Mouse (Mus musculus): Measurements from ENCODE around the gene Rnf169. TPM values are rescaled to one million over a fixed set of nuclear protein-coding genes. Genes with fewer than 3 reads are reported as not detected.
A peak's percentile ranks its signal among the peaks of the same experiment; 100 is the strongest.

Rnf169 gene
- polyA plus RNA-seq, 1 experiment from 2014 or later: 2.8 TPM

- DNase-seq (no peak), ATAC-seq (no peak)
- TF ChIP-seq EP300 (IDR thresholded peaks at IDR 0.05; ENCODE audit: low read depth) (no peak), CTCF (IDR thresholded peaks at IDR 0.05; ENCODE audit: low read depth) (no peak)
- Histone ChIP-seq H3K9ac (replicated peaks) (no peak overlapping the region), H3K4me1 (ENCODE audit: insufficient read depth) (peaks cover 59% of the 10 kb centered on the region), H3K27me3 (ENCODE audit: insufficient read depth, low read length) (no peaks in the 10 kb centered on the region), H3K36me3 (replicated peaks; ENCODE audit: insufficient read depth, low read length) (no peaks in the 10 kb centered on the region), H3K9me3 (ENCODE audit: low read length) (no peaks in the 10 kb centered on the region), H3K4me2 (ENCODE audit: low read depth, low read length) (no peak overlapping the region), H3K4me3 (ENCODE audit: low read depth, low read length) (no peak overlapping the region), H3K27ac (ENCODE audit: low read depth) (peak overlapping the region; percentile 44)
- WGBS (ENCODE audit: insufficient replicate concordance): 73% methylated on average over 9 of the region's 9 CpGs
Observed at GRCm38 (mm10) chr7:99966011-99966721, 14.1 kb downstream of the Rnf169 start.

GRCm38 (mm10) chr7:99965020-99965841 lies 15.0 kb downstream of the Rnf169 start:
- Histone ChIP-seq H3K4me1 (ENCODE audit: insufficient read depth) (peaks cover 64% of the 10 kb centered on the region), H3K9me3 (ENCODE audit: low read length) (no peaks in the 10 kb centered on the region), H3K4me3 (ENCODE audit: low read depth, low read length) (no peak overlapping the region), H3K27me3 (ENCODE audit: insufficient read depth, low read length) (no peaks in the 10 kb centered on the region), H3K27ac (ENCODE audit: low read depth) (peak overlapping the region; percentile 74), H3K9ac (replicated peaks) (no peak overlapping the region), H3K4me2 (ENCODE audit: low read depth, low read length) (no peak overlapping the region), H3K36me3 (replicated peaks; ENCODE audit: insufficient read depth, low read length) (no peaks in the 10 kb centered on the region)
- DNase-seq: no peak
- WGBS (ENCODE audit: insufficient replicate concordance): 52% methylated on average over 9 of the region's 9 CpGs
- 0 out of 2 replicates have a peak, but pooled peaks have one; percentile 16 for ATAC-seq
- no peak for TF ChIP-seq CTCF (IDR thresholded peaks at IDR 0.05; ENCODE audit: low read depth)
- TF ChIP-seq EP300 (IDR thresholded peaks at IDR 0.05; ENCODE audit: low read depth): no peak

DNA sequence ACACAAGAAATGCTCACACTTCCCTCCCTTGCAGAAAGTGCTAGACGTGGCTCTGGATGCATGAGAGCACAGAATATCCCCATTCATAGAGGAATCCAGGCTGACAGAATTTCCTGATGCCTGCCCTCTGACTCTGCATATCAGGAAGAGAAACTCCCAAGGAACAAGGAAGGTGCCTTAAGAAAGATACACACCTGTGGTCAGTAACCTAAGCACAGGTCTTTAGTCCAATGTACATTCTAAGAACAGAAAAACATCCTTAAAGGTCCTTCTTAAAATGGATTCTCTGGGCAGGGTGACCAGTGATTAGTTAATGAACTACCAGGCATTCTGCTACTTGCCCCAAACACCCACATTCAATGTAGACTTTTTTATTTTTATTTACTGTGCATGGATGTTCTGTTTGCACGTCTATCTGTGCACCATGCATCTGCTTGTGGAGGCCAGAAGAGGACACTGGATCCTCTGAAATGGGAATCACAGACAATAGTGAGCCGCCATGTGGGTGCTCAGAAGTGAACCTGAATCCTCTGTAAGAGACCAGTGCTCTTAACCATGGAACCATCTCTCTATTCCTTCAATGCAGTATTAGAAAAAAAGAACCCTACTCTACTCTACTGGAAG lies 16.9 kb downstream of the Rnf169 start:
- peak overlapping the region; percentile 28; the same call in 1 of the 2 replicates for H3K9ac ChIP-seq (replicated peaks)
- no peaks in the 10 kb centered on the region for H3K36me3 ChIP-seq (replicated peaks; ENCODE audit: insufficient read depth, low read length)
- TF ChIP-seq CTCF (IDR thresholded peaks at IDR 0.05; ENCODE audit: low read depth) (no peak), EP300 (IDR thresholded peaks at IDR 0.05; ENCODE audit: low read depth) (no peak; the same call in 1 of the 2 replicates)
- DNase-seq (no peak), ATAC-seq (peak; percentile 20; the same call in 1 of the 2 replicates)
- no peaks in the 10 kb centered on the region for H3K27me3 ChIP-seq (ENCODE audit: insufficient read depth, low read length)
- H3K27ac ChIP-seq (ENCODE audit: low read depth): peak overlapping the region; percentile 96
- H3K4me1 ChIP-seq (ENCODE audit: insufficient read depth): peaks cover 55% of the 10 kb centered on the region
- peak overlapping the region; percentile 44 for H3K4me2 ChIP-seq (ENCODE audit: low read depth, low read length)
- 57% methylated on average over 3 of the region's 3 CpGs for WGBS (ENCODE audit: insufficient replicate concordance)
- H3K9me3 ChIP-seq (ENCODE audit: low read length): no peaks in the 10 kb centered on the region
- H3K4me3 ChIP-seq (ENCODE audit: low read depth, low read length): no peak overlapping the region

- no peak overlapping the region for H3K4me3 ChIP-seq (ENCODE audit: low read depth, low read length)
- H3K27me3 ChIP-seq (ENCODE audit: insufficient read depth, low read length): no peaks in the 10 kb centered on the region
- H3K27ac ChIP-seq (ENCODE audit: low read depth): peak overlapping the region; percentile 96
- H3K4me1 ChIP-seq (ENCODE audit: insufficient read depth): peaks cover 51% of the 10 kb centered on the region
- DNase-seq: no peak
- peak; percentile 42 for ATAC-seq
- TF ChIP-seq EP300 (IDR thresholded peaks at IDR 0.05; ENCODE audit: low read depth): peak; percentile 92
- no peak for TF ChIP-seq CTCF (IDR thresholded peaks at IDR 0.05; ENCODE audit: low read depth)
- peak overlapping the region; percentile 52 for H3K4me2 ChIP-seq (ENCODE audit: low read depth, low read length)
- WGBS (ENCODE audit: insufficient replicate concordance): 17% methylated on average over 8 of the region's 8 CpGs
- H3K9ac ChIP-seq (replicated peaks): peak overlapping the region; percentile 21; the same call in 1 of the 2 replicates
- no peaks in the 10 kb centered on the region for H3K36me3 ChIP-seq (replicated peaks; ENCODE audit: insufficient read depth, low read length)
- no peaks in the 10 kb centered on the region for H3K9me3 ChIP-seq (ENCODE audit: low read length)
Observed at GRCm38 (mm10) chr7:99962536-99963236, 17.6 kb downstream of the Rnf169 start.

DNA sequence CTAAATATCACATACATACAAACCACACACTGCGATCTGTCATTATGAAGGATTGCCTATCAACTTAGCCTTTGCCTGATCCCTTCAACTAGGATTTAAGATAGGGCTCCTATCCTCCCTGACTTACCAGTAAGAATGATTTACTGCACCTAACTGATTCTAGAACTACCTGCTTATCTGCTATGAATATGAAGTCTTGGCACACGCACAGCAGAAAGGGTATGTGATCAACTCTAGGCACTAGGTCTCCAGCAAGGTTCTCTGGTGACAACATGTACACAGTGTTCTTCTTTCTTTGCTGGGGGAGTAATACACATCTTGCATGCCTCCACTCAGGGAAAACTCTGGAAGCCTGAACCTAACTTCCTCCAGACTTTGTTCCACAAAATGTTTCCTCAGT lies 18.7 kb downstream of the Rnf169 start:
- Histone ChIP-seq H3K4me3 (ENCODE audit: low read depth, low read length) (no peak overlapping the region), H3K4me2 (ENCODE audit: low read depth, low read length) (no peak overlapping the region), H3K36me3 (replicated peaks; ENCODE audit: insufficient read depth, low read length) (no peaks in the 10 kb centered on the region), H3K27me3 (ENCODE audit: insufficient read depth, low read length) (no peaks in the 10 kb centered on the region), H3K4me1 (ENCODE audit: insufficient read depth) (peaks cover 48% of the 10 kb centered on the region), H3K27ac (ENCODE audit: low read depth) (peak overlapping the region; percentile 96), H3K9me3 (ENCODE audit: low read length) (no peaks in the 10 kb centered on the region), H3K9ac (replicated peaks) (no peak overlapping the region)
- no peak for DNase-seq
- no peak for TF ChIP-seq CTCF (IDR thresholded peaks at IDR 0.05; ENCODE audit: low read depth)
- TF ChIP-seq EP300 (IDR thresholded peaks at IDR 0.05; ENCODE audit: low read depth): peak; percentile 12; the same call in 1 of the 2 replicates
- 45% methylated on average over 2 of the region's 2 CpGs for WGBS (ENCODE audit: insufficient replicate concordance)
- ATAC-seq: peak; percentile 39

Measured in liver, postnatal 0 days (tissue).